Mouse (Mus musculus): ENCODE measurements around the gene Mb.
A peak's percentile ranks its signal among the peaks of the same experiment; 100 is the strongest.

- no peak for TF ChIP-seq E2F4 (IDR thresholded peaks at IDR 0.05; ENCODE audit: insufficient read depth)
- peak; percentile 28 for TF ChIP-seq POLR2A (IDR thresholded peaks at IDR 0.05; ENCODE audit: insufficient read length, low read depth)
- TF ChIP-seq SRF (IDR thresholded peaks at IDR 0.05; ENCODE audit: control insufficient read depth, insufficient read length, low read depth) = no peak
- no peak for TF ChIP-seq REST (IDR thresholded peaks at IDR 0.05; ENCODE audit: insufficient read depth, insufficient read length)
Measured at GRCm38 (mm10) chr15:77027675-77028074, 22.8 kb downstream of the Mb start.
